Mouse (Mus musculus) embryonic fibroblast, embryonic 13.5 days (primary cell): ENCODE measurements at regions not wholly inside any gene's neighbourhood (a gene's known extent, or its start where the extent isn't known, plus 50 kb on each side); places are given as distances from the start of the nearest gene placed in this dataset.
"Not testable (repeated sequence)": the region's sequence is repeated elsewhere in the genome, so short reads cannot be mapped to it uniquely, and the experiment has no call there.

Experiments used
- CTCF ChIP-seq: IDR thresholded peaks from 2 replicates; pipeline ENCODE4 v1.5.1; 2011; ENCODE audit warnings: mild to moderate bottlenecking, control low read depth, low read length, moderate library complexity, borderline replicate concordance; ENCODE audit not compliant: insufficient read depth
- POLR2A ChIP-seq: IDR thresholded peaks from 2 replicates; pipeline ENCODE4 v1.6.1; 2011; ENCODE audit warnings: low read depth, mild to moderate bottlenecking, control low read depth, low read length, moderate library complexity

GRCm38 (mm10) chr16:21102033-21102432 is 51.8 kb downstream of the Teddm3 start:
- not testable (repeated sequence) for TF ChIP-seq POLR2A, CTCF
